Mouse (Mus musculus): Measurements from ENCODE around the gene Atoh8. TPM values are rescaled to one million over a fixed set of nuclear protein-coding genes. Genes with fewer than 3 reads are reported as not detected.

Atoh8 gene
- polyA plus RNA-seq, 1 experiment from 2014 or later = 7.5 TPM

- Histone ChIP-seq H3K9me3 (no peaks in the 10 kb centered on the region), H3K4me1 (peaks cover 9% of the 10 kb centered on the region; the same call in 1 of the 2 replicates), H3K27me3 (no peaks in the 10 kb centered on the region), H3K4me2 (no peak overlapping the region), H3K4me3 (replicated peaks) (no peak overlapping the region), H3K27ac (no peak overlapping the region), H3K9ac (no peak overlapping the region), H3K36me3 (replicated peaks) (no peaks in the 10 kb centered on the region)
- 100% methylated on average over 1 of the region's 1 CpGs for WGBS
- ATAC-seq (ENCODE audit: low FRiP score) = no peak
Observed at GRCm38 (mm10) chr6:72252433-72252832, 17.1 kb upstream of the Atoh8 start.

- 90% methylated on average over 4 of the region's 4 CpGs for WGBS
Observed at GRCm38 (mm10) chr6:72249981-72250380, 14.6 kb upstream of the Atoh8 start.

GRCm38 (mm10) chr6:72248150-72248914 is 13.0 kb upstream of the Atoh8 start:
- H3K4me1 ChIP-seq = peaks cover 12% of the 10 kb centered on the region
- no peak overlapping the region for H3K4me2 ChIP-seq
- ATAC-seq (ENCODE audit: low FRiP score) = no peak
- no peak overlapping the region for H3K27ac ChIP-seq
- H3K4me3 ChIP-seq (replicated peaks) = no peak overlapping the region
- 81% methylated on average over 15 of the region's 15 CpGs for WGBS
- H3K9me3 ChIP-seq = no peaks in the 10 kb centered on the region
- H3K36me3 ChIP-seq (replicated peaks) = no peaks in the 10 kb centered on the region
- no peaks in the 10 kb centered on the region for H3K27me3 ChIP-seq
- no peak overlapping the region for H3K9ac ChIP-seq

More at GRCm38 (mm10) chr6:72249981-72250380, 14.6 kb upstream of the Atoh8 start:
- Histone ChIP-seq H3K9ac (no peak overlapping the region), H3K9me3 (no peaks in the 10 kb centered on the region), H3K4me2 (no peak overlapping the region), H3K4me1 (peaks cover 10% of the 10 kb centered on the region), H3K27me3 (no peaks in the 10 kb centered on the region), H3K27ac (no peak overlapping the region), H3K4me3 (replicated peaks) (no peak overlapping the region), H3K36me3 (replicated peaks) (no peaks in the 10 kb centered on the region)
- ATAC-seq (ENCODE audit: low FRiP score) = no peak

- no peaks in the 10 kb centered on the region for H3K9me3 ChIP-seq
- WGBS = 86% methylated on average over 6 of the region's 6 CpGs
- ATAC-seq (ENCODE audit: low FRiP score) = no peak
- H3K4me2 ChIP-seq = no peak overlapping the region
- no peaks in the 10 kb centered on the region for H3K36me3 ChIP-seq (replicated peaks)
- H3K4me3 ChIP-seq (replicated peaks) = no peak overlapping the region
- peaks cover 8% of the 10 kb centered on the region; the same call in 1 of the 2 replicates for H3K27me3 ChIP-seq
- peaks cover 12% of the 10 kb centered on the region for H3K4me1 ChIP-seq
- H3K27ac ChIP-seq = no peak overlapping the region
- H3K9ac ChIP-seq = no peak overlapping the region
Observed at GRCm38 (mm10) chr6:72246303-72246702, 10.9 kb upstream of the Atoh8 start.

- Histone ChIP-seq H3K4me2 (no peak overlapping the region), H3K27me3 (peaks cover 20% of the 10 kb centered on the region), H3K9me3 (no peaks in the 10 kb centered on the region), H3K9ac (no peak overlapping the region), H3K27ac (peak overlapping the region; percentile 76), H3K4me3 (replicated peaks) (no peak overlapping the region), H3K4me1 (peaks cover 12% of the 10 kb centered on the region), H3K36me3 (replicated peaks) (no peaks in the 10 kb centered on the region)
- ATAC-seq (ENCODE audit: low FRiP score) = no peak
- WGBS = 65% methylated on average over 20 of the region's 20 CpGs
Observed at GRCm38 (mm10) chr6:72244569-72245285, 9.3 kb upstream of the Atoh8 start.

GRCm38 (mm10) chr6:72244144-72244549 is 8.8 kb upstream of the Atoh8 start:
- WGBS = 45% methylated on average over 9 of the region's 9 CpGs
- ATAC-seq (ENCODE audit: low FRiP score) = 0 out of 2 replicates have a peak, but pooled peaks have one; percentile 34
- no peaks in the 10 kb centered on the region for H3K36me3 ChIP-seq (replicated peaks)
- H3K4me1 ChIP-seq = peaks cover 12% of the 10 kb centered on the region
- H3K27ac ChIP-seq = peak overlapping the region; percentile 76
- H3K9me3 ChIP-seq = no peaks in the 10 kb centered on the region
- H3K9ac ChIP-seq = no peak overlapping the region
- H3K27me3 ChIP-seq = peaks cover 26% of the 10 kb centered on the region
- no peak overlapping the region for H3K4me3 ChIP-seq (replicated peaks)
- H3K4me2 ChIP-seq = no peak overlapping the region

- no peaks in the 10 kb centered on the region for H3K9me3 ChIP-seq
- peaks cover 12% of the 10 kb centered on the region for H3K4me1 ChIP-seq
- no peak overlapping the region; the same call in 1 of the 2 replicates for H3K9ac ChIP-seq
- WGBS = 87% methylated on average over 13 of the region's 13 CpGs
- no peak overlapping the region for H3K27ac ChIP-seq
- peaks cover 40% of the 10 kb centered on the region for H3K27me3 ChIP-seq
- no peak overlapping the region for H3K4me3 ChIP-seq (replicated peaks)
- H3K4me2 ChIP-seq = no peak overlapping the region
- H3K36me3 ChIP-seq (replicated peaks) = no peaks in the 10 kb centered on the region
- ATAC-seq (ENCODE audit: low FRiP score) = no peak
Observed at GRCm38 (mm10) chr6:72242532-72243320, 7.3 kb upstream of the Atoh8 start.

GRCm38 (mm10) chr6:72241843-72242154 is 6.4 kb upstream of the Atoh8 start:
- WGBS = 47% methylated on average over 8 of the region's 8 CpGs
- Histone ChIP-seq H3K4me1 (peaks cover 14% of the 10 kb centered on the region), H3K4me2 (no peak overlapping the region), H3K27ac (no peak overlapping the region), H3K27me3 (peaks cover 48% of the 10 kb centered on the region), H3K9ac (no peak overlapping the region), H3K36me3 (replicated peaks) (no peaks in the 10 kb centered on the region), H3K4me3 (replicated peaks) (no peak overlapping the region), H3K9me3 (no peaks in the 10 kb centered on the region)
- no peak for ATAC-seq (ENCODE audit: low FRiP score)

GRCm38 (mm10) chr6:72241133-72241842 is 5.9 kb upstream of the Atoh8 start:
- Histone ChIP-seq H3K4me3 (replicated peaks) (no peak overlapping the region), H3K27ac (no peak overlapping the region)

GRCm38 (mm10) chr6:72240042-72240441 is 4.7 kb upstream of the Atoh8 start:
- no peak overlapping the region for H3K4me3 ChIP-seq (replicated peaks)
- 73% methylated on average over 2 of the region's 2 CpGs for whole genome bisulfite sequencing
- ATAC-seq (ENCODE audit: low FRiP score) = no peak
- H3K9me3 ChIP-seq = no peaks in the 10 kb centered on the region
- peaks cover 31% of the 10 kb centered on the region for H3K4me1 ChIP-seq
- H3K27ac ChIP-seq = no peak overlapping the region
- H3K27me3 ChIP-seq = peaks cover 65% of the 10 kb centered on the region
- H3K4me2 ChIP-seq = no peak overlapping the region
- no peak overlapping the region for H3K9ac ChIP-seq
- no peaks in the 10 kb centered on the region for H3K36me3 ChIP-seq (replicated peaks)

More at GRCm38 (mm10) chr6:72241133-72241842, 5.9 kb upstream of the Atoh8 start:
- H3K36me3 ChIP-seq (replicated peaks) = no peaks in the 10 kb centered on the region
- ATAC-seq (ENCODE audit: low FRiP score) = no peak
- H3K4me2 ChIP-seq = no peak overlapping the region
- H3K4me1 ChIP-seq = peaks cover 19% of the 10 kb centered on the region
- H3K9me3 ChIP-seq = no peaks in the 10 kb centered on the region
- peaks cover 53% of the 10 kb centered on the region for H3K27me3 ChIP-seq
- WGBS = 30% methylated on average over 8 of the region's 8 CpGs
- no peak overlapping the region for H3K9ac ChIP-seq

GRCm38 (mm10) chr6:72237035-72237434 is 1.7 kb upstream of the Atoh8 start:
- Histone ChIP-seq H3K27ac (no peak overlapping the region), H3K4me3 (replicated peaks) (no peak overlapping the region), H3K9ac (no peak overlapping the region), H3K4me2 (no peak overlapping the region), H3K4me1 (peaks cover 44% of the 10 kb centered on the region), H3K9me3 (no peaks in the 10 kb centered on the region), H3K36me3 (replicated peaks) (no peaks in the 10 kb centered on the region), H3K27me3 (peaks cover 73% of the 10 kb centered on the region)
- 0 out of 2 replicates have a peak, but pooled peaks have one; percentile 4 for ATAC-seq (ENCODE audit: low FRiP score)
- 1% methylated on average over 5 of the region's 5 CpGs for WGBS

Measured in forebrain, embryonic 12.5 days (tissue).